In the genomic region with DNA sequence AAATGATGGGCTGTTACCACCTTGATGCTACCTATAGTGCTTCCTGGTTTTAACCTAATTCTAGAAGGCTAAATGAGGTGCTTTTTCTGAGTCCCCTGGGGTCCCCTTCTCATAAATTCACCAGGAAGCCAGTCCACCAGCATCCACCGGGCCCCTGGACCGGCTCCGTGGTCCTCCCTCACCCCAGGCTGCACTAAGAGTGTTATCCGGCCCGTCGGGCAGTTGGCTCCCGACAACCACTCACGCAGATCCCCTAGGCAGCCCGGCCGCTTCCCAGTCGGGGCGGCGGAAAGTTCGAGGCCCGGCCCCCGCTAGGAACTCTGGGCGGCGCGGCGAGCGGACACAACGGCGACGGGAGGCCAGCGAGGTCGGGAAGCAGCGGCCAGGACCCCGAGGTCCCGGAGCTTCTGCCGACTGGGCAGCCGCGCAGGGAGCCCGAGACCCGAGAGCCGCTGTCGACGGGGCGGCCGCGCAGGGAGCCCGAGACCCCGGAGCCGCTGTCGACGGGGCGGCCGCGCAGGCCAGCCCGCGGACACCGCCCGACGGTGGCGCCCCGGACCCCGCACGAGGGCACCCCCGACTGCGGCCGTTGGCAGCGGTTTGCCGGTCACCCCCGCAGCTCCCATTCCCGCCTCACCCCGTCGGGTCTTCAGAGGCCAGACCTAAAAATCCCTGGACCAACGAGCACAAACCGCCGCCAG, we compare ENCODE assay signal across 8 mouse cellular contexts. TPM values are rescaled to one million over a fixed set of nuclear protein-coding genes. Genes with fewer than 3 reads are reported as not detected.
A peak's percentile ranks its signal among the peaks of the same experiment; 100 is the strongest.
DNase-seq lines count a peak whose midpoint lies in the region; ATAC-seq lines count a peak whose summit lies in the region.

No protein-coding gene starts in this region.

- H3K27ac ChIP-seq in lung, embryonic 16.5 days (ENCODE audit: low read length), result no peak overlapping the region
- peak overlapping the region; percentile 44; the same call in 1 of the 2 replicates for H3K27ac ChIP-seq in limb, embryonic 10.5 days
- H3K27ac ChIP-seq in neural tube, embryonic 14.5 days (ENCODE audit: low read depth, low read length), result no peak overlapping the region

- peaks cover 4% of the 10 kb centered on the region; the same call in 1 of the 2 replicates for H3K9me3 ChIP-seq in lung, embryonic 16.5 days (ENCODE audit: control insufficient read depth, low read length)
- no peaks in the 10 kb centered on the region for H3K9me3 ChIP-seq in limb, embryonic 10.5 days (replicated peaks)
- H3K9me3 ChIP-seq in neural tube, embryonic 14.5 days (ENCODE audit: control insufficient read depth, low read length), result no peaks in the 10 kb centered on the region

- peaks cover 16% of the 10 kb centered on the region for H3K27me3 ChIP-seq in lung, embryonic 16.5 days (ENCODE audit: control insufficient read depth, insufficient read depth, low read depth, low read length)
- peaks cover 30% of the 10 kb centered on the region for H3K27me3 ChIP-seq in limb, embryonic 10.5 days (ENCODE audit: low read depth, poor library complexity, severe bottlenecking)
- H3K27me3 ChIP-seq in neural tube, embryonic 14.5 days (ENCODE audit: control insufficient read depth, insufficient read depth, low read length), result peaks cover 9% of the 10 kb centered on the region

- H3K4me1 ChIP-seq in lung, embryonic 16.5 days (replicated peaks; ENCODE audit: control insufficient read depth, insufficient read depth, low read length), result peaks cover 4% of the 10 kb centered on the region; the same call in 1 of the 2 replicates
- peaks cover 7% of the 10 kb centered on the region for H3K4me1 ChIP-seq in limb, embryonic 10.5 days
- no peaks in the 10 kb centered on the region for H3K4me1 ChIP-seq in neural tube, embryonic 14.5 days (ENCODE audit: control insufficient read depth, insufficient read depth, low read length)

- DNase-seq in cerebellum, postnatal 4 days (ENCODE audit: low spot score in 2 of 2), result no peak
- no peak for DNase-seq in lung, postnatal 25 days (ENCODE audit: low spot score)
- DNase-seq in limb, embryonic 10.5 days (ENCODE audit: low spot score), result peak; percentile 38
- no peak for DNase-seq in layer of hippocampus, adult 9-11 months
- no peak for DNase-seq in adrenal gland, postnatal 14 days

- H3K4me3 ChIP-seq in lung, embryonic 16.5 days (ENCODE audit: low read length), result peak overlapping the region; percentile 54
- H3K4me3 ChIP-seq in limb, embryonic 10.5 days, result peak overlapping the region; percentile 47
- peak overlapping the region; percentile 34 for H3K4me3 ChIP-seq in neural tube, embryonic 14.5 days (ENCODE audit: low read depth, low read length)

- H3K36me3 ChIP-seq in lung, embryonic 16.5 days (ENCODE audit: control insufficient read depth, insufficient read depth, low read length), result no peaks in the 10 kb centered on the region
- no peaks in the 10 kb centered on the region for H3K36me3 ChIP-seq in limb, embryonic 10.5 days
- no peaks in the 10 kb centered on the region for H3K36me3 ChIP-seq in neural tube, embryonic 14.5 days (ENCODE audit: control insufficient read depth, insufficient read depth, low read length)

- 16% methylated on average over 40 of the region's 69 CpGs for WGBS in lung, embryonic 16.5 days
- 24% methylated on average over 62 of the region's 69 CpGs for WGBS in limb, embryonic 10.5 days
- 24% methylated on average over 69 of the region's 69 CpGs for WGBS in neural tube, embryonic 14.5 days

- peak overlapping the region; percentile 57 for H3K9ac ChIP-seq in lung, embryonic 16.5 days (ENCODE audit: low read length)
- no peak overlapping the region for H3K9ac ChIP-seq in neural tube, embryonic 14.5 days (replicated peaks; ENCODE audit: low read depth, low read length)

- peak overlapping the region; percentile 68 for H3K4me2 ChIP-seq in lung, embryonic 16.5 days (ENCODE audit: low read depth, low read length)
- peak overlapping the region; percentile 50 for H3K4me2 ChIP-seq in neural tube, embryonic 14.5 days (ENCODE audit: low read depth, low read length)

- peak; percentile 28; the same call in 1 of the 2 replicates for ATAC-seq in cerebellum, adult (ENCODE audit: insufficient number of reproducible peaks, low FRiP score, low TSS enrichment)
- ATAC-seq in lung, embryonic 16.5 days (ENCODE audit: low read depth), result peak; percentile 47; the same call in 1 of the 2 replicates
- ATAC-seq in neural tube, embryonic 14.5 days (ENCODE audit: low read depth), result peak; percentile 49

RNA-seq across cellular contexts. Expression of a gene that starts 0.5 kb away (rescaled TPM):
- 10.1 and 11.1 TPM in 2 replicates for polyA plus RNA-seq in lung, embryonic 16.5 days (2015; fragmentation: Nextera tagmentation; extraction: Ambion mirVana)
- 0.72 and 1.3 TPM in 2 replicates for polyA plus RNA-seq in limb, embryonic 10.5 days (2016; fragmentation: Nextera tagmentation; extraction: Ambion mirVana)
- polyA plus RNA-seq in neural tube, embryonic 14.5 days (2014; fragmentation: Nextera tagmentation; extraction: Ambion mirVana), result 1.6 and 2.1 TPM in 2 replicates
- total RNA-seq in adrenal gland, postnatal 14 days (2021), result 1.1 and 1.7 TPM in 2 replicates

RNA-seq across cellular contexts. Expression of a gene that starts 28.0 kb away (rescaled TPM):
- 0.44 and 0.64 TPM in 2 replicates for polyA plus RNA-seq in lung, embryonic 16.5 days (2015; fragmentation: Nextera tagmentation; extraction: Ambion mirVana)
- not detected in 2 replicates for polyA plus RNA-seq in limb, embryonic 10.5 days (2016; fragmentation: Nextera tagmentation; extraction: Ambion mirVana)
- 0.08 TPM in 1 of 2 replicates, not detected in the other for polyA plus RNA-seq in neural tube, embryonic 14.5 days (2014; fragmentation: Nextera tagmentation; extraction: Ambion mirVana)
- total RNA-seq in adrenal gland, postnatal 14 days (2021), result 0.53 and 1.3 TPM in 2 replicates
